Mouse (Mus musculus) CH12.LX (cell line): ENCODE data around the gene Hmox1. TPM values are rescaled to one million over a fixed set of nuclear protein-coding genes. Genes with fewer than 3 reads are reported as not detected.

ENCODE experiments used
- DNase-seq: peaks from one replicate; pipeline ENCODE4 v3.0.0-alpha.2; 2013; ENCODE audit errors: extremely low read depth
- H3K27ac ChIP-seq: 2 replicates; pipeline ENCODE4 v1.5.1; 2012; ENCODE audit warnings: low read depth, mild to moderate bottlenecking, control low read depth, moderate library complexity; ENCODE audit not compliant: insufficient read depth
- H3K27me3 ChIP-seq: replicated peaks from 2 replicates; pipeline ENCODE3; 2012; ENCODE audit warnings: inconsistent platforms
- H3K36me3 ChIP-seq, 2 experiments: replicated peaks in 1 of 2; 2 replicates each; pipeline versions ENCODE3 to v1.6.1; 2012; ENCODE audit warnings: inconsistent platforms in 1 of 2, low read length in 1 of 2, mild to moderate bottlenecking in 1 of 2, mixed read lengths in 1 of 2, moderate library complexity in 1 of 2; ENCODE audit not compliant: control insufficient read depth in 1 of 2, insufficient read depth in 1 of 2
- H3K4me1 ChIP-seq, 2 experiments: 2 replicates each; pipeline ENCODE4 v1.6.1; 2012; ENCODE audit warnings: inconsistent platforms in 1 of 2, moderate library complexity in 1 of 2; ENCODE audit not compliant: insufficient read depth in 2 of 2, control insufficient read depth in 1 of 2
- H3K4me2 ChIP-seq: 2 replicates; pipeline ENCODE4 v1.6.1; 2012; ENCODE audit warnings: low read depth, mild to moderate bottlenecking, control low read depth; ENCODE audit not compliant: poor library complexity, insufficient read depth, severe bottlenecking
- H3K4me3 ChIP-seq, 3 experiments: fragments of 150-350 bp in 1 of 3; sonication (generic) in 1 of 3; replicated peaks in 1 of 3; 2 replicates each; pipeline versions ENCODE3 to v1.5.1; 2011 to 2012; ENCODE audit warnings: low read depth in 2 of 3, low read length in 2 of 3, mild to moderate bottlenecking in 2 of 3, moderate library complexity in 2 of 3, control low read depth in 1 of 3, improper control_type of control experiment in 1 of 3, inconsistent platforms in 1 of 3, mixed read lengths in 1 of 3; ENCODE audit not compliant: poor library complexity in 1 of 3
- H3K79me2 ChIP-seq: replicated peaks from 2 replicates; pipeline ENCODE4 v1.6.1; 2012; ENCODE audit warnings: mild to moderate bottlenecking, moderate library complexity; ENCODE audit not compliant: control insufficient read depth, poor library complexity, insufficient read depth, severe bottlenecking; ENCODE audit errors: extremely low read depth
- H3K9ac ChIP-seq: 2 replicates; pipeline ENCODE4 v1.6.1; 2012; ENCODE audit warnings: low read depth, mild to moderate bottlenecking, control low read depth, moderate library complexity; ENCODE audit not compliant: insufficient read depth
- H3K9me3 ChIP-seq: replicated peaks from 2 replicates; pipeline ENCODE3; 2012; ENCODE audit warnings: low read length, inconsistent platforms, mixed read lengths
- BHLHE40 ChIP-seq: IDR thresholded peaks from 2 replicates; pipeline ENCODE4 v1.6.1; 2011; ENCODE audit warnings: mild to moderate bottlenecking, low read depth, low read length, improper control_type of control experiment
- CHD1 ChIP-seq: IDR thresholded peaks from 2 replicates; pipeline ENCODE4 v1.6.1; 2012; ENCODE audit warnings: low read depth, low read length, improper control_type of control experiment, inconsistent platforms
- ETS1 ChIP-seq: conservative IDR thresholded peaks from 2 replicates; pipeline ENCODE4 v1.6.1; 2012; ENCODE audit warnings: low read depth, mild to moderate bottlenecking, inconsistent platforms, low read length, improper control_type of control experiment, moderate library complexity
- IRF4 ChIP-seq: IDR thresholded peaks from 2 replicates; pipeline ENCODE4 v1.6.1; 2014; ENCODE audit warnings: low read depth, mild to moderate bottlenecking, inconsistent platforms, low read length, improper control_type of control experiment
- JUND ChIP-seq: conservative IDR thresholded peaks from 2 replicates; pipeline ENCODE4 v1.6.1; 2011; ENCODE audit warnings: low read depth, low read length, improper control_type of control experiment
- MAX ChIP-seq: IDR thresholded peaks from 2 replicates; pipeline ENCODE4 v1.6.1; 2011; ENCODE audit warnings: low read length, improper control_type of control experiment
- MYC ChIP-seq: IDR thresholded peaks from 2 replicates; pipeline ENCODE4 v1.6.1; 2011; ENCODE audit warnings: low read depth, mild to moderate bottlenecking, improper control_type of control experiment, low read length
- PAX5 ChIP-seq: IDR thresholded peaks from 2 replicates; pipeline ENCODE4 v1.6.1; 2012; ENCODE audit warnings: low read length, inconsistent platforms, mixed read lengths
- RAD21 ChIP-seq: IDR thresholded peaks from 2 replicates; pipeline ENCODE4 v1.6.1; 2011; ENCODE audit warnings: low read depth, mild to moderate bottlenecking, low read length, improper control_type of control experiment, moderate library complexity
- TCF12 ChIP-seq: IDR thresholded peaks from 2 replicates; pipeline ENCODE4 v1.6.1; 2014; ENCODE audit warnings: low read depth, mild to moderate bottlenecking, inconsistent platforms, low read length, improper control_type of control experiment
- USF1 ChIP-seq: IDR thresholded peaks from 2 replicates; pipeline ENCODE4 v1.6.1; 2014; ENCODE audit warnings: low read depth, mild to moderate bottlenecking, inconsistent platforms, low read length, improper control_type of control experiment
- ZC3H11A ChIP-seq: IDR thresholded peaks from 2 replicates; pipeline ENCODE4 v1.6.1; 2012; ENCODE audit warnings: low read depth, mild to moderate bottlenecking, inconsistent platforms, low read length, improper control_type of control experiment
- ZKSCAN1 ChIP-seq: IDR thresholded peaks from 2 replicates; pipeline ENCODE4 v1.6.1; 2012; ENCODE audit warnings: low read depth, inconsistent platforms, low read length, improper control_type of control experiment, borderline replicate concordance
- ZNF384 ChIP-seq: IDR thresholded peaks from 2 replicates; pipeline ENCODE4 v1.6.1; 2012; ENCODE audit warnings: low read depth, low read length, improper control_type of control experiment, inconsistent platforms
- dilution Hi-C: fragments of 300-500 bp; cut with MboI; formaldehyde crosslinking; loops from 2 replicates; pipeline ENCODE4 v1.14.3; 2020; ENCODE audit warnings: low sequenced_read_pairs; ENCODE audit not compliant: extremely low pct_unique_long_range_greater_than_20kb, extremely low pct_ligation_motif_present
- in situ Hi-C: fragments of 300-500 bp; cut with MboI; formaldehyde crosslinking; loops from 3 replicates; pipeline ENCODE4 v1.14.3; 2019; ENCODE audit warnings: low sequenced_read_pairs, low pct_ligation_motif_present, low pct_unique_long_range_greater_than_20kb, mixed read lengths
- polyA plus RNA-seq: library from polyadenylated mRNA; unstranded; fragments of >175 nt; gene quantifications from 2 replicates; pipeline ENCODE4 v1.2.1, GENCODE M21; 2012; ENCODE audit warnings: low read depth; ENCODE audit not compliant: insufficient read length
- total RNA-seq, 2 experiments: library from RNA; depleted of rRNA; stranded (reverse); fragments of 300-350 nt in 1 of 2; fragments of >200 nt in 1 of 2; gene quantifications; 2 replicates each; pipeline ENCODE4 v1.2.3; 2012 to 2014

The Hmox1 gene
- total and polyA plus RNA-seq, 3 experiments, result 39.7 to 92.2 (median 67.3) TPM

DNA sequence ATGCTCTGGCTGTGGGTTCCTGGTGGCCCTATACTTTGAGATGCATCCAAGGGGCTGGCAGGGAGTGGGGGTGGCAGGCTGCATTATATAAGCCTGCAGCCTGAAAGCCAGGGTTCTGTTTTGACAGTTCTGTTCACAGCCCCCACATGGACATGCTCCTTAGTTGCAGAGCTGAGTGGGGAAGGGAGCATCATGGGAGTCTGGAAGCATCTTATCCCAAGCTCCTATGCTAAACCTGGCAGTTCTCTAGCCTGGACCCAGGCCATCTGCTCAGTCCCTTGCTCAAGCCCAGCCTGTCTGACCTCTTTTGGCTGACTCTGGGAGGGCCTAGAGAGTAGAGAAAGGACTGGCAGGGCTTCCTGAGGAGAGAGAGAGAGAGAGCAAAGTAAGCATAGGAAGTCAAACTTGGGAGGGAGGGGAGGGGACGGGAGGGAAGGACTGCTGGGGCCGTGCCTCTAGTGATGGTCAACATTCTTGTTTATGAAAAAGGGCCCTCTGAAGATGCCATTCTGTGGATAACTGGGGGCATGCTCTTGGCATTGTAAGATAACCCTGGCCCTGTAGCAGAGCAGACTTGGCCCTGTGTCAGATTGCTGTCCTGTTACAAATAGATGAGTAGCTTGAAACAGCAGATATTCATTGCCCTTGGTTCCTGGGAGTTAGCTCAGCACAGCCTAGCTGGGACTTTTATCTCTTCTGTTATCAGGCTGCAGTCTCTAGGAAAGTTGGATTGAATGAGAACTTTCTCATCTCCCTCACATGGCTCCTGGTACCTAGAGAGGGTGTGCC, 41.4 kb downstream of the Hmox1 start:
- Histone ChIP-seq H3K79me2 (no peaks in the 10 kb centered on the region), H3K4me3 (no peak overlapping the region), H3K27me3 (no peaks in the 10 kb centered on the region), H3K9me3 (no peaks in the 10 kb centered on the region), H3K9ac (no peak overlapping the region), H3K36me3 (peaks cover 10 to 59% of the 10 kb centered on the region in 2 experiments), H3K27ac (no peak overlapping the region), H3K4me2 (no peak overlapping the region), H3K4me1 (no peaks in the 10 kb centered on the region)
- dilution Hi-C loops, result no loop called here
- no peak for DNase-seq
- TF ChIP-seq MAX (no peak), USF1 (no peak), TCF12 (no peak), IRF4 (no peak), ZKSCAN1 (no peak), ZC3H11A (no peak), ZNF384 (no peak), BHLHE40 (no peak)
- in situ Hi-C loops, result loop anchor here (25.0 kb wide), 1 partner anchor 103 kb away; no protein-coding TSS in a partner anchor

DNA sequence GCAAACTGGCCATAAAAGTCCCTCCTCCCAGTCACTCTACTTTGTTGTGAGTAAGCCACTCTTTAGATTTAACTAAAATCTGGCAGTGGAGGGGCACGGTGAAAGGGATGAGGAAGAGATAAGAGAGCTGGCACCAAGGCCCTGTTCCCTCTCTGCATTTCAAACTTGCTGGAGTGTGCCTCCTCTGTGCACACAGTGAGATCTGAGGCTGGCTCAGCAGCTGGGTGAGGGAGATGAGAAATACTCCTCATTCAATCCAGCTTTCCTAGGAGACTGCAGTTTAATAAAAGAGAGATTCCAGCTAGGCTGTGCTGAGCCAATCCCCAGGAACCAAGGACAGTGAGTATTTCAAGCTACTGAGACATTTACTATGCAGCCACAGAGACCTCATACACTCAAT, 42.3 kb downstream of the Hmox1 start:
- H3K9me3 ChIP-seq, result no peaks in the 10 kb centered on the region
- dilution Hi-C loops, result no loop called here
- no peak overlapping the region for H3K9ac ChIP-seq
- peaks cover 5 to 50% of the 10 kb centered on the region in 2 experiments for H3K36me3 ChIP-seq
- no peak overlapping the region for H3K27ac ChIP-seq
- H3K4me3 ChIP-seq, result no peak overlapping the region
- no peaks in the 10 kb centered on the region for H3K4me1 ChIP-seq
- no peaks in the 10 kb centered on the region for H3K79me2 ChIP-seq
- no peaks in the 10 kb centered on the region for H3K27me3 ChIP-seq
- in situ Hi-C loops, result loop anchor here (25.0 kb wide), 1 partner anchor 102 kb away; no protein-coding TSS in a partner anchor
- H3K4me2 ChIP-seq, result no peak overlapping the region
- TF ChIP-seq USF1 (no peak), ETS1 (no peak), ZC3H11A (no peak), PAX5 (no peak), MYC (no peak), BHLHE40 (no peak), RAD21 (no peak), JUND (no peak), CHD1 (no peak)
- DNase-seq, result no peak
